ENCODE assay signal across 9 mouse cellular contexts in the genomic region with DNA sequence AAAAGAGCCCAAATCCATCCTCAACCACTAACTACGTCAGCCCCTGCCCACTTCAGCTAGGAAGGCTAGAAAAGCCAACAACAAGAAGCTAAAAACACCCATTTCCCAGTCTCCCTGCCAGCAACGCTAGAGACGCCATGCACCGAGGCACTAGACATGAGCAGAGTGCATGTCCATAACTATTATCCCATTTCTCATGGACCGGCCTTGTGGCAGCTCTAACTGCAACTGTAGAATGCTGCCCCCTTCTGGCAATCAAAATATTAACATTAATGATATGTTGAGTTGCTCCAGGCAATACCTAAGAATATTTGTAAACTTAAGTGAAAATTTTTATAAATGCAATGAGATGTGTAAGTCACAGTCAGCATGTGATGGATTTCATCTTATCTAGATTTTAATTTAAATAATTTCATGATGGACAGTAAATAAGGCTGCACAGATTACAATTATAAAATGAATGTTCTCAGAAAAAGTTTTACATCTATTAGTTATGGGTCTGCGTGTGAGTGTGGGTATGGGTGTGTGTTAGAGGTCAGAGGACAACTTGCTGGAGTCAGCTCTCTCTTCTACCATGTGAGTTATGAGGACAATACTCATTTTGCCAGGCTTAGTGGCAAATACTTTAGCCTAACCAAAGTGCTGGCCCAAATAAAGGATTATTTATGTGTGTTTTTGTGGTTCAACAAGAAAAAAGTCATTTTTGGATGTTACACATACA.
A peak's percentile ranks its signal among the peaks of the same experiment; 100 is the strongest.
DNase-seq lines count a peak whose midpoint lies in the region; ATAC-seq lines count a peak whose summit lies in the region.
"Had no signal": no experiment of that assay in that cellular context is flagged by ENCODE, and none has a peak within 500 bp of the region (broad histone marks: within the 10 kb centered on the region; RNA-seq: fewer than 3 reads in every experiment).

No protein-coding gene starts in this region.

- DNase-seq in gastrocnemius, postnatal 14 days, result peak; percentile 10
- DNase-seq in gastrocnemius, adult 8-10 months (ENCODE audit: low spot score in 2 of 2), result no peak
- DNase-seq in A20 (ENCODE audit: low read depth, low spot score) (peak; percentile 70), adipocyte (ENCODE audit: low spot score) (peak; percentile 75)
- DNase-seq in embryo, embryonic 10 days (ENCODE audit: low spot score), result peak; percentile 79
- DNase-seq in left cerebral cortex, postnatal 4 days, result peak; percentile 40
- peak; percentile 40 to 41 for DNase-seq in right cerebral cortex, postnatal 10 days (ENCODE audit: low spot score in 2 of 2)

- H3K27ac ChIP-seq in hindbrain, embryonic 12.5 days, result no peak overlapping the region
- H3K27ac ChIP-seq: liver, embryonic 15.5 days had no signal

- no peaks in the 10 kb centered on the region for H3K27me3 ChIP-seq in hindbrain, embryonic 12.5 days
- H3K27me3 ChIP-seq: liver, embryonic 15.5 days had no signal

- H3K4me3 ChIP-seq in hindbrain, embryonic 12.5 days, result no peak overlapping the region
- H3K4me3 ChIP-seq: liver, embryonic 15.5 days had no signal

- H3K9me3 ChIP-seq in hindbrain, embryonic 12.5 days (replicated peaks), result no peaks in the 10 kb centered on the region
- H3K9me3 ChIP-seq: liver, embryonic 15.5 days had no signal

- H3K36me3 ChIP-seq in hindbrain, embryonic 12.5 days, result no peaks in the 10 kb centered on the region
- H3K36me3 ChIP-seq: liver, embryonic 15.5 days had no signal

- peak; percentile 58; the same call in 1 of the 2 replicates for ATAC-seq in hindbrain, embryonic 12.5 days (ENCODE audit: low FRiP score)

- no peak overlapping the region for H3K4me2 ChIP-seq in hindbrain, embryonic 12.5 days (replicated peaks)
- H3K4me2 ChIP-seq: liver, embryonic 15.5 days had no signal

- 55% methylated on average over 6 of the region's 6 CpGs for WGBS in hindbrain, embryonic 12.5 days

- no peaks in the 10 kb centered on the region for H3K4me1 ChIP-seq in hindbrain, embryonic 12.5 days
- H3K4me1 ChIP-seq: liver, embryonic 15.5 days had no signal

- intact Hi-C loops in gastrocnemius, postnatal 14 days (cut with DNase I; ENCODE audit: low total_unique reads), result loop anchor here (5.0 kb wide), 1 partner anchor 99 kb away; no protein-coding TSS in a partner anchor
- intact Hi-C loops in left cerebral cortex, postnatal 4 days (cut with DNase I), result no loop called here

- no peak overlapping the region for H3K9ac ChIP-seq in hindbrain, embryonic 12.5 days
- H3K9ac ChIP-seq: liver, embryonic 15.5 days had no signal

Comparison
In these comparisons a context has a peak if more than half of its experiments do, and no peak if none do; other contexts are left out.
1. DNase-seq: peak in gastrocnemius, postnatal 14 days (single experiment), A20 (single experiment), adipocyte (single experiment), embryo, embryonic 10 days (single experiment), left cerebral cortex, postnatal 4 days (single experiment) and right cerebral cortex, postnatal 10 days (2 of 2); none in gastrocnemius, adult 8-10 months (0 of 2).